Mouse (Mus musculus) cerebellum, adult 2 months (tissue): ENCODE results near the gene Gm6367. TPM values are rescaled to one million over a fixed set of nuclear protein-coding genes. Genes with fewer than 3 reads are reported as not detected.
"Not testable (repeated sequence)": the region's sequence is repeated elsewhere in the genome, so short reads cannot be mapped to it uniquely, and the experiment has no call there.

ENCODE experiments used
- DNase-seq, 2 experiments: peaks; one replicate each; pipeline ENCODE4 v3.0.0; 2021
- H3K27ac ChIP-seq: fragments of 200-500 bp; 2 replicates; pipeline ENCODE4 v1.5.1; 2012; ENCODE audit warnings: low read length, control low read depth, inconsistent platforms; ENCODE audit not compliant: insufficient read depth
- H3K27me3 ChIP-seq: fragments of 200-500 bp; 2 replicates; pipeline ENCODE4 v1.6.1; 2012; ENCODE audit warnings: inconsistent platforms, mild to moderate bottlenecking, low read length, moderate library complexity; ENCODE audit not compliant: control insufficient read depth, insufficient read depth
- H3K4me1 ChIP-seq: fragments of 200-500 bp; 2 replicates; pipeline ENCODE4 v1.6.1; 2011; ENCODE audit warnings: low read length; ENCODE audit not compliant: control insufficient read depth, insufficient read depth
- H3K4me3 ChIP-seq: fragments of 200-500 bp; replicated peaks from 2 replicates; pipeline ENCODE3; 2011; ENCODE audit warnings: mild to moderate bottlenecking, low read depth, low read length, control low read depth; ENCODE audit not compliant: insufficient read depth
- WGBS: fragments of 180-500 bp; shearing (Covaris S2); methylation state at CpG from one replicate; pipeline ENCODE4 v1.1.7; 2018; 5-methylcytosine and 5-hydroxymethylcytosine counted together
- polyA plus RNA-seq: library from polyadenylated mRNA; depleted of rRNA; stranded (reverse); fragments of >200 nt; gene quantifications from 2 replicates; pipeline ENCODE4 v1.2.3, GENCODE M21; 2012; rRNA removed

Gene Gm6367
- not detected in 2 replicates for polyA plus RNA-seq

DNA sequence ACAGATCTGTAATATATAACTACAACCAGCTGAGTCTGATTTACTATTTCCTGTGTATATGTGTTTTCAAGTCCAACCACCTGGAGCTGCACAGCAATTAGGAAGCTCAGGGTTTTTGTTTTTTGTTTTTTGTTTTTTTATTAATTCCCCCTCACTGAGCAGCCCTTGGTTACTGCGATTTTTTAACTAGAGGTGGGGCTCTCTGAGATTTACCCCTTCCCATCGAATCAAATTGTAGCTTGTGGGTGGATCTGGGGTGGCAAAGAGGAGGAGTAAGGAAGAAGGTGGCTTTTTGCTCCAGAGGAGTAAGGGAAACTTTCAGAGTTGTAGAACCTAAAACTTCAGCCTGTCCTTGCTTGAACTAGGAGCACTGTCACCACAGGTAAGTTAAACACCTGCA is at the start of gene Gm6367:
TSS of gene Gm6367 (plus strand) at position 301 of the 400 bp plus-strand sequence.
- not testable (repeated sequence) for DNase-seq, H3K4me1 ChIP-seq, H3K27ac ChIP-seq, H3K27me3 ChIP-seq, H3K4me3 ChIP-seq
- WGBS, result no CpG with 5 or more reads among the region's 2 CpGs

Other genes with a start within 250 kb of the Gm6367 start
- not detected in 2 replicates for gene Gm3183, start 123.2 kb upstream of the Gm6367 start, polyA plus RNA-seq
- not detected in 2 replicates for gene Gm7942, start 118.3 kb downstream of the Gm6367 start, polyA plus RNA-seq
- gene Gm16513, start 194.0 kb downstream of the Gm6367 start, polyA plus RNA-seq, result not detected in 2 replicates